Mouse (Mus musculus) liver, embryonic 14.5 days (tissue): ENCODE measurements around the gene Gadd45a. TPM values are rescaled to one million over a fixed set of nuclear protein-coding genes. Genes with fewer than 3 reads are reported as not detected.
A peak's percentile ranks its signal among the peaks of the same experiment; 100 is the strongest.

ENCODE experiments used
- ATAC-seq: fragments of 200-750 bp; cut with Nextera tagmentation; 2 replicates; pipeline ENCODE4 v1.8.0; 2017; ENCODE audit warnings: moderate number of reproducible peaks, mild to moderate bottlenecking, moderate library complexity; ENCODE audit not compliant: insufficient read depth
- DNase-seq, 3 experiments: peaks; one replicate each; pipeline ENCODE4 v3.0.0-alpha.2; 2012 to 2013; ENCODE audit warnings: low read depth in 3 of 3, low spot score in 3 of 3
- H3K27ac ChIP-seq: fragments of 300-500 bp; sonication (generic); 2 replicates; pipeline ENCODE4 v1.5.1; 2014; ENCODE audit warnings: moderate library complexity, mild to moderate bottlenecking, control low read depth, inconsistent platforms
- H3K27me3 ChIP-seq: fragments of 300-500 bp; sonication (generic); 2 replicates; pipeline ENCODE4 v1.6.1; 2014; ENCODE audit warnings: mild to moderate bottlenecking, low read length, moderate library complexity; ENCODE audit not compliant: control insufficient read depth, insufficient read depth
- H3K36me3 ChIP-seq: fragments of 300-500 bp; sonication (generic); replicated peaks from 2 replicates; pipeline ENCODE4 v1.6.1; 2014; ENCODE audit warnings: low read depth; ENCODE audit not compliant: control insufficient read depth, insufficient read depth
- H3K4me1 ChIP-seq, 2 experiments: fragments of 200-500 bp in 1 of 2; fragments of 300-500 bp in 1 of 2; sonication (generic) in 1 of 2; replicated peaks; 2 replicates each; pipeline ENCODE4 v1.6.1; 2012 to 2014; ENCODE audit warnings: antibody characterized with exemption in 1 of 2, inconsistent platforms in 1 of 2, low read length in 1 of 2; ENCODE audit not compliant: control insufficient read depth in 2 of 2, insufficient read depth in 2 of 2
- H3K4me2 ChIP-seq: fragments of 300-500 bp; sonication (generic); 2 replicates; pipeline ENCODE4 v1.6.1; 2014; ENCODE audit warnings: low read depth, mild to moderate bottlenecking, control low read depth, moderate library complexity
- H3K4me3 ChIP-seq, 2 experiments: fragments of 200-500 bp in 1 of 2; fragments of 300-500 bp in 1 of 2; sonication (generic) in 1 of 2; 2 replicates each; pipeline ENCODE4 v1.5.1; 2012 to 2014; ENCODE audit warnings: low read depth in 2 of 2, low read length in 2 of 2, mild to moderate bottlenecking in 2 of 2, control low read depth in 1 of 2, inconsistent platforms in 1 of 2, moderate library complexity in 1 of 2; ENCODE audit not compliant: insufficient read depth in 1 of 2
- H3K9ac ChIP-seq: fragments of 300-500 bp; sonication (generic); replicated peaks from 2 replicates; pipeline ENCODE4 v1.6.1; 2014; ENCODE audit warnings: mild to moderate bottlenecking, control low read depth, moderate library complexity
- H3K9me3 ChIP-seq: fragments of 300-500 bp; sonication (generic); 2 replicates; pipeline ENCODE4 v1.6.1; 2016; ENCODE audit warnings: low read length, mixed read lengths; ENCODE audit not compliant: control insufficient read depth
- CTCF ChIP-seq: IDR thresholded peaks from 2 replicates; pipeline ENCODE4 v1.5.1; 2016; ENCODE audit warnings: antibody characterized with exemption, low read depth, control low read depth
- EP300 ChIP-seq: IDR thresholded peaks from 2 replicates; pipeline ENCODE4 v1.6.1; 2016; ENCODE audit warnings: antibody characterized with exemption, low read depth
- WGBS: fragments of 180-500 bp; shearing (Covaris S2); extraction: QIAGEN DNeasy Blood & Tissue Kit; methylation state at CpG from one replicate; pipeline ENCODE4 v1.1.7; 2014; ENCODE audit not compliant: insufficient replicate concordance; 5-methylcytosine and 5-hydroxymethylcytosine counted together
- polyA plus RNA-seq, 2 experiments: library from polyadenylated mRNA; depleted of rRNA in 1 of 2; stranded (reverse) in 1 of 2; unstranded in 1 of 2; fragments of >200 nt; fragmentation: Nextera tagmentation in 1 of 2; extraction: Ambion mirVana in 1 of 2; gene quantifications; 2 replicates each; pipeline versions ENCODE4 v1.2.1 to v1.2.3; 2012 to 2014

Gadd45a gene
- polyA plus RNA-seq (2012; rRNA removed) (70.1 and 90.4 TPM in 2 replicates), polyA plus RNA-seq (2014; fragmentation: Nextera tagmentation; extraction: Ambion mirVana) (49.8 and 56.8 TPM in 2 replicates)

DNA sequence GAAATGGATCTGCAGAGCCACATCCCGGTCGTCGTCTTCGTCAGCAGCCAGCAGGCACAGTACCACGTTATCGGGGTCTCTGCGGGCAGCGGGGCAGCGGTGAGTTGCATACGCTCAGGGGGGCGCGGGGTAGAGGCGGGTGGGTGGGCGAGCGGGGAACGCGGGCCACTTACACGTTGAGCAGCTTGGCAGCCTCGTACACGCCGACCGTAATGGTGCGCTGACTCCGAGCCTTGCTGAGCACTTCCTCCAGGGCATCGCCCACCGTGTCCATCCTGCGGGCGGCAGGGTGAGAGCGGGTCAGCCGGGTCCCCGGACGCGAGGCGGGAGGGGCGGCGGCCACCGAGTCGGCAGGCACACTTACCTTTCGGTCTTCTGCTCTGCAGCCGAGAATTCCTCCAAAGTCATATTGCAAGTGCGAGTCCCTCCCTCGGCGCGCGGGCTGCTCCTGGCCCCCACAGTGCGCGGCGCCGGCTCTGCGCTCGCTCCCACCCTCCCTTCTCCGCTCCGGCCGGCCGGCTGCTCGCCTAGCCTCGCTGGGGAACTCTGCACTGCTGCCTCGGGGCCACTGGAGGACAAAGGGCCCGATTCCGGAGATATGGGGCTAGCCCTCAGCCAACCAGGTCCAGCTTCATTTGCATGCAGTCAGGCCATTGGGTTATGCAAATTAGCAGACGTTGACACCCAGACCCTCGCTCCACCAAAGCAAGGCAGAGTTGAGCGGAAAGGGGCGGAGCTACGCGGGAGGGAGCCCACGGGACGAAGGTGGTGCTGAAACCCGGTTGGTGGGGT is at the start of gene Gadd45a:
TSS of gene Gadd45a (minus strand) at position 621 of the 792 bp plus-strand sequence.
- ATAC-seq (peak; percentile 88), DNase-seq (peak; percentile 97 to 99 (median 98))
- Histone ChIP-seq H3K4me2 (peak within 1 kb of the TSS; percentile 70), H3K9me3 (no peaks in the 10 kb centered on the region), H3K27ac (peak within 1 kb of the TSS; percentile 96), H3K36me3 (peaks cover 18% of the 10 kb centered on the region), H3K4me1 (peaks cover 14 to 19% of the 10 kb centered on the region in 2 experiments), H3K9ac (peak within 1 kb of the TSS; percentile 98), H3K27me3 (no peaks in the 10 kb centered on the region), H3K4me3 (peak within 1 kb of the TSS; percentile 91 to 97)
- TF ChIP-seq CTCF (peak; percentile 43), EP300 (no peak)
- under 1% methylated on average over 69 of the region's 69 CpGs for WGBS

DNA sequence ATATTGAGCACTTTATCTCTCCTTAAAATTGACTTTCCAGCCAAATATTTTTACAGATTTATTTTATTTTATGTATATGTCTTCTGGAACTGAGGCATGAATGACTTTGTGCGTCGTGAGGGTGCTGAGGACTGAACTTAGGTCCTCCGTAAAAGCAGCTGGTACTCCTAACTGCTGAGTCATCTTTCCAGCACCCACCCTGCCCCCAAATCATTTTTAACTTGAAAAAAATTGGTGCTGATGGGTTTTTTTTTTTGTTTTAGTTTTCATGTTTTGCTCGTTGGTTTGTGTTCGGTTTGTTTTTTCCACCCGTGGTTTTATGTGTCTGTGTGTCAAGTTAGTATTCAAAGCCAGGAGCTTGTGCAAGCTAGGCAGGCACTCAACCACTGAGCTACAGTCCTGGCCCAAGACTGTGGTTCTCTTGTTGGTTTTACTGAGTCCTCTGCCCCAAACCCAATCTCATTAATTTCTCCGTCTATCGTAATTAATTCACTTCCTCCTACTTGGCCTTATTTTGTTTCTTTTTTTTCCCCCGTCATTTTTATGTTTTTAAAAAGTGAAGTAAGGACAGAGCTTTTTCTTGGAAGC is 48.7 kb upstream of the Gadd45a start:
- Histone ChIP-seq H3K4me2 (no peak overlapping the region), H3K9me3 (no peaks in the 10 kb centered on the region), H3K9ac (no peak overlapping the region), H3K27ac (no peak overlapping the region), H3K27me3 (no peaks in the 10 kb centered on the region), H3K36me3 (no peaks in the 10 kb centered on the region), H3K4me3 (no peak overlapping the region), H3K4me1 (peaks cover 13 to 21% of the 10 kb centered on the region in 2 experiments)
- ATAC-seq: no peak
- no peak for DNase-seq
- 60% methylated on average over 9 of the region's 9 CpGs for WGBS
- TF ChIP-seq EP300 (no peak), CTCF (no peak)

DNA sequence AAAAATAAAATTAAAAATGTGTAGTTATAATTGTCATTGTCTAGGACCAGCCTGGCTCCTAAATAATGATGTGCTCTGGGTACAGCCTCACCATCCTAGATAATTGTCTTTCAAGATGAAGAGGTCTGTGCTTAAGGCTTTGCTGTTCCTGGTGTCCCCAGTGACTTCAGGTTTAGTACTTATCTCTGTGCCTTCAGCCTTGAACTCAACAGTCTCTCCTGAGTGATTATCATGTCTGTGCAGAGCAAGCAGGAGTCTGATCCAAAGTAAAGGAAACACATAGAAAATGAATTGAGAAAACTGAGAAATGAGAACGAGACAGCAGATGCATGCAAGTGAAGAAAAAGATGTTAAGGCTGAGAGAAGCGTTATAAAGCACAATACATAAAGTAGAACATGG is 47.2 kb upstream of the Gadd45a start:
- no peaks in the 10 kb centered on the region for H3K27me3 ChIP-seq
- DNase-seq (peak; percentile 33 to 54 (median 48)), ATAC-seq (peak; percentile 85)
- 19% methylated on average over 2 of the region's 2 CpGs for WGBS
- no peaks in the 10 kb centered on the region for H3K36me3 ChIP-seq
- H3K9me3 ChIP-seq: no peaks in the 10 kb centered on the region
- H3K4me2 ChIP-seq: peak overlapping the region; percentile 18; the same call in 1 of the 2 replicates
- H3K4me1 ChIP-seq: peaks cover 13 to 21% of the 10 kb centered on the region in 2 experiments
- H3K9ac ChIP-seq: no peak overlapping the region; the same call in 1 of the 2 replicates
- TF ChIP-seq EP300 (peak; percentile 82), CTCF (no peak)
- H3K4me3 ChIP-seq: no peak overlapping the region
- H3K27ac ChIP-seq: peak overlapping the region; percentile 66

DNA sequence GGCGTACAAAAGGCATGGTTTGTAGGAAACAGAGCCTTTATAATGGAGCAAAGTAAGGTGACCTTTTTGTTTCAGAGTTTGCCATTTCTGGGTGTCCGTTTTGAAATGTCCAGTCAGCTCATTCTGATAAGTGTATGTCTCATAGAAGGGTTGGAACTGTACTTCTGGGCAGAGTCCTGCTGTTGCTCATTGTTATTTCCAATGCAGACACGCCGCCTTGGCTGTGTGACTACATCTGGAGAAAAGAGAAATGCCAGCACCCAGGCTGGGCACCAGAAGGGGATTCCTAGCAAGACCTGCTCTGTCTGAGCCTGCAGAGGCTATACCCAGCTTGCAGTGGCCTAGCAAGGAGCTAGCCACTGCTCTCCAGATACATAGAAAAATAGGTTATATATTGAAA is 43.9 kb upstream of the Gadd45a start:
- no peak for DNase-seq
- ATAC-seq: no peak
- H3K36me3 ChIP-seq: no peaks in the 10 kb centered on the region
- TF ChIP-seq CTCF: no peak
- TF ChIP-seq EP300: no peak
- no peak overlapping the region for H3K4me2 ChIP-seq
- 68% methylated on average over 4 of the region's 4 CpGs for WGBS
- no peak overlapping the region for H3K27ac ChIP-seq
- no peaks in the 10 kb centered on the region for H3K27me3 ChIP-seq
- no peaks in the 10 kb centered on the region for H3K9me3 ChIP-seq
- no peak overlapping the region for H3K4me3 ChIP-seq
- peaks cover 14 to 18% of the 10 kb centered on the region in 2 experiments for H3K4me1 ChIP-seq
- H3K9ac ChIP-seq: no peak overlapping the region

DNA sequence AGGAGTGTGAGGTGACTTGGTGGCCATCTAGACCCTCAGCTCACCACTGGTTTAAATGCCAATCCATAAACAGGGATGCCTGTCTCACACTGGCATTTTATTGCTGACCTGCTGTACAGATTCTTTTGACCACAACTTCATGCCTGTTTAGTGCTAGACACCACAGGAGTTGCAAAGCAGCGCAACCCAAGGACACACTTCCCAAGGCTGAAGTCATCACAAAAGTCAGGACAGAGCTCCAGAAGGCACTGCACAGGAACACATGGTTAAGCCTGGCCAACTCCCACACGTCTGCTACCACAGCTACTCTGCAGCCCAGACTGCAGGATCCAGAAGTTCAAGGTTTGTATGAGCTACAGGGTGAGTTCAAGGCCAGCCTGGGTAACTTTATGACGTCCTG is 40.8 kb upstream of the Gadd45a start:
- no peak overlapping the region for H3K9ac ChIP-seq
- H3K36me3 ChIP-seq: no peaks in the 10 kb centered on the region
- no peak for DNase-seq
- no peak for TF ChIP-seq CTCF
- no peak for TF ChIP-seq EP300
- WGBS: 72% methylated on average over 3 of the region's 3 CpGs
- H3K4me3 ChIP-seq: no peak overlapping the region
- no peaks in the 10 kb centered on the region for H3K27me3 ChIP-seq
- ATAC-seq: no peak
- peaks cover 2 to 3% of the 10 kb centered on the region in 2 experiments; a peak in 1 of 4 replicates for H3K4me1 ChIP-seq
- no peaks in the 10 kb centered on the region for H3K9me3 ChIP-seq
- H3K4me2 ChIP-seq: no peak overlapping the region
- no peak overlapping the region for H3K27ac ChIP-seq
